Mouse (Mus musculus) adrenal gland, postnatal 4 days (tissue): ENCODE results near the gene Gng2. TPM values are rescaled to one million over a fixed set of nuclear protein-coding genes. Genes with fewer than 3 reads are reported as not detected.

Source experiments
- DNase-seq, 2 experiments: peaks; one replicate each; pipeline ENCODE4 v3.0.0; 2021 to 2022; ENCODE audit warnings: low spot score in 2 of 2, mixed read lengths in 2 of 2
- total RNA-seq, 2 experiments: library from RNA; stranded (reverse); gene quantifications; 2 replicates each; pipeline ENCODE4 v1.2.3; 2021

The Gng2 gene
- total RNA-seq, 2 experiments from 2014 or later: 62.5 to 68.6 TPM

GRCm38 (mm10) chr14:19985107-19985911 is 7.9 kb upstream of the Gng2 start:
- peak in 1 of 2 experiments; percentile 9 for DNase-seq

- DNase-seq: peak; percentile 26 to 48
Observed at GRCm38 (mm10) chr14:19976421-19977270, 781 bp downstream of the Gng2 start.

GRCm38 (mm10) chr14:19974978-19975493 is 2.4 kb downstream of the Gng2 start:
- DNase-seq: no peak

GRCm38 (mm10) chr14:19974429-19974828 is 3.0 kb downstream of the Gng2 start:
- no peak for DNase-seq

GRCm38 (mm10) chr14:19972316-19973029 is 5.0 kb downstream of the Gng2 start:
- no peak for DNase-seq

- DNase-seq: no peak
Observed at GRCm38 (mm10) chr14:19970845-19971244, 6.6 kb downstream of the Gng2 start.

GRCm38 (mm10) chr14:19970106-19970785 is 7.2 kb downstream of the Gng2 start:
- DNase-seq: no peak

DNA sequence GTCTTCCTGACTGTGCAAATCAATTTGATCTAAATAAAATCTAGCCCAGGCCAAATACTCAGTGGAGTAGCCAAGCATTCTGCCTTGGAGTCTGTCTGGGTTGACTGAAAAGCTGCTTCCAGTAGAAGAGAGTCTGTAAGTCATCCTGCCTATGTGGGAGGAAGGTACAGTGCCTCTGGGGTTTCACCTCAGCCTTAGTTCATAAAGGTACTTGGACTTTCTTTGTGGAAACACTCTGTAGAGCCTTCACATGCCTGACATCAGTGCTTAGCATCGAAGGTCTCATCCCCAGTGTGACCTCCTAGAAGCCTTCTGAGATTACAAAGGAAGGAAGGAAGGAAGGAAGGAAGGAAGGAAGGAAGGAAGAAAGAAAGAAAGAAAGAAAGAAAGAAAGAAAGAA is 7.9 kb downstream of the Gng2 start:
- no peak for DNase-seq

DNA sequence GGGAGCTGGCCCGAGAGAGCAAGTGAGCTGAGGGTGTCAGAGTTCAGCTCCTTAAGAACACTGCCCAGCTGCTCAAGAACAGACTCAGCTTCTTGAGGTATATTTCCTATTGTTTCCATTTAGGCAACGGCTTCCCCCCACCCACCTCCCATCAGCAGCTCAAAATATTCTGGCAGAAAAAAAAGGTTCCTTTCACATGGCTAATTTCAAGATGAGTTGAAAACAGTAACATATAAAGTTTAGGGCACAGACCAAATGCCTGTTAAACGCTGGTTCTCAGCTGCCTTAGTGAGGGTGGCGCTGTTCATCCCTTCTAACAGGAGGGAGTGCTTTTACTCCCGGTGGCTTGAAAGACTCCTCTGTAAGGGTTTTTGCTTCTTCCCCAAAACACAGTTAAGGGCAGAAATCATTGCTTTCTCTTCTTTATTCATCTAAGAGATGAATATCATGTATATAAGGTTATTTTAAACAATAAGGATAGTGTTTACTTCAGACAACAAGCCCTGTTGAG is 8.4 kb downstream of the Gng2 start:
- no peak for DNase-seq

- no peak for DNase-seq
Observed at GRCm38 (mm10) chr14:19968321-19969010, 9.0 kb downstream of the Gng2 start.

DNA sequence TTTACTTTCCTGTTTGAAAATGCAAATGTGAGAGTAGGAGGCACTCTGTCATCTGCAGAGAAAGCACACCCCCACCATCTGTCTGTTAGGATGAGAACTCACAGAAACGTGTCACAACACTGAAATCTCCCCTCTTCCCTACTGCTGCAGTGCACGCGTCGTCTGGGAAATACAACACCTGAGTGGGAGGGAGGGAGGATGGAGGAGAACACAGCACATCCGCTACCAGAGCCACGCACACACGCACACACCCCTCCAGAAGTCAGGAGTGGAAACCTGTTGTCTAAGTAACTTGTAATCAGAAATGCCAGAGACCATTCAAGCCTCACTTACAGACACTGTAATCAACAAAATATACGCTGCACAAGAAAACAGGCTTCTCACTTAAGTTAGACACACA is 9.9 kb downstream of the Gng2 start:
- no peak for DNase-seq

DNA sequence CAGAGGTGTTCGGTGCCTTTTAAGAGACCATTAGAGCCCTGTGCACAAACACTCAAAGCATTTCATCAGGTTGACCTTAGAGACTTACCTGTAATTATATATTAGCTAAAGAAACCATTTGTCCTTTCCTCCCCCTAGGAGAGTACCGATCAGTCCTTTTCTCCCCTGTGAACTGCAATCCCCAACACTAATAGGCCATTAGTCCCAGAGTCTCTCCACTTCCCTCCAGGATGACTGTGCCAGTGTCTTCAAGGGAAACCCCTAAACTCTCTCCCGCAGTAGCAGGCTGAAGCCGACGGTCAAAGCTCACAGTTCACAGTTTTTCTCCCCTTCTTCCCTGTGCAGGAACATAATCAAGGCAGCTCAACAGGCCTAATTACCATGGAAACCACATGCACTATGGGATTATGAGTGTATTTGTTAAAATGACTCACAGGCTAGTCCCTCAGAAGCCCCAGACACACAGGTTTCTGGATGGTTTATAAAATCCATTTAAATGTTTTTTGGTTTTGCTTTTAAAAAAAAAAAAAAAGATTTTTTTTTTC is 13.4 kb downstream of the Gng2 start:
- no peak for DNase-seq

GRCm38 (mm10) chr14:19961924-19962915 is 15.2 kb downstream of the Gng2 start:
- DNase-seq: no peak

DNA sequence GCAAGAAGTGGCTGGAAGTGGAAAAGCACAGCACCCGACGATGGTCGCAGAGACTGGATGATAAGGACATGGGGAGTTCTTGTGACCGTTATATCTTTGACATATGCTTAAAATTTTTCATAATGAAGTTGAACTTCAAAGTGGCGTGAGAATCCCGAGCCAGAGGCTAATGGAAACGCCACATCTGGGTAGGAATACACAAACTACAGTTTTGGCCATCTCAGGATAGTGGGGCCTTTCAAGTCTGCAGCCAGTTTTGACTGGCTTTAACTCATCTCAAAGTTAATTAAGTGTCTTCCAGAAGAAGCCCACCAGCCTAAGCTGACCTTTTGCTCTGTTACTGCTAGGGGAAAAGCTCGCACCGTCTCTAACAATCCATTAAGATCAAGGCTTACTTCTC is 17.6 kb downstream of the Gng2 start:
- DNase-seq: no peak

DNA sequence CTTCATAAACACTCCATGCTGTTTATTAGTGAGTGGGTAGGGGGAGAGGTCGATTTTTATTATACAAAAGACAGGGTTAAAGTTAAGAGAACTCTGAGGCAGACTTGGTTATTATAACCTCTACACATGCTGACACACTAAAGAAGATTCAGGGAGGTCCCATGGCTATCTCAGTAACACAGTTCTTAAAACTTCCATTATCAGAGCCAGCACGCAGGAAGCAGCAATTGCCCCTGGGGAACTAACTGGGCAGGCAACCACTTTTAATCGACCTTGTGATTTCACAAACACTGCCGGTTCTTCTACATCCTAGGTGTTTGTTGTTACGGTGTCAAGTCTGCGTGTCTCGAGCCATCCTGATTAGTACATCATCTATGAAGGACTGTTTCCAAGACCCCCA is 22.4 kb downstream of the Gng2 start:
- no peak for DNase-seq

DNA sequence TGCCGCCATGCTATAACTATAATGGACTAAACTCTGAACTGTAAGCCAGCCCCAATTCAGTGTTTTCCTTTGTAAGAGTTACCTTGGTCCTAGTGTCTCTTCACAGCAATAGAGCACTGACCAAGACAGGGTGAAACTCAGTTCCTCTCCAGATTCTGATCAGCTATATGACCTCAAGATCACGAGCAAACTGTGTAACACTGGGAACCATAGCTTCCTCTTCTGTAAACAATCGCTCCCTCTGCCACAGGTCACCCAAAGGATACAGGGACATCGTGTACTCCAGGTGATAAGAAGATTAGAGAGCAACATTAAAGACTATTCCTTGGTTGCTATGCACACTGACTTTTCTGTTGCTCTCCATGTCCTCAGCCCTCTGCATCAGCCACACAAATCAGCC is 26.6 kb downstream of the Gng2 start:
- DNase-seq: no peak

- no peak for DNase-seq
Observed at GRCm38 (mm10) chr14:19949475-19949874, 28.0 kb downstream of the Gng2 start.

GRCm38 (mm10) chr14:19946221-19946620 is 31.2 kb downstream of the Gng2 start:
- no peak for DNase-seq
